Mouse (Mus musculus) brown adipose tissue, adult 24 weeks (tissue): ENCODE measurements around the gene Vps36. TPM values are rescaled to one million over a fixed set of nuclear protein-coding genes. Genes with fewer than 3 reads are reported as not detected.

ENCODE experiments used
- H3K27ac ChIP-seq: fragments of 200-500 bp; replicated peaks from 2 replicates; pipeline ENCODE4 v1.5.1; 2012; ENCODE audit warnings: low read depth, mild to moderate bottlenecking, low read length
- H3K4me1 ChIP-seq: fragments of 200-500 bp; 2 replicates; pipeline ENCODE4 v1.6.1; 2012; ENCODE audit warnings: low read length, mixed read lengths; ENCODE audit not compliant: control insufficient read depth, insufficient read depth, insufficient read length
- H3K4me3 ChIP-seq: fragments of 200-500 bp; 2 replicates; pipeline ENCODE4 v1.5.1; 2012; ENCODE audit warnings: low read depth, mild to moderate bottlenecking, low read length, moderate library complexity; ENCODE audit not compliant: insufficient read depth
- polyA plus RNA-seq: library from polyadenylated mRNA; stranded (reverse); fragments of >200 nt; gene quantifications from 2 replicates; pipeline ENCODE4 v1.2.4, GENCODE M21; 2012; ENCODE audit not compliant: missing spikeins, insufficient read depth, insufficient read length

Gene Vps36
- 27.1 and 35.2 TPM in 2 replicates for polyA plus RNA-seq

- Histone ChIP-seq H3K4me3 (peak within 1 kb of the TSS; percentile 94), H3K27ac (peak within 1 kb of the TSS; percentile 95), H3K4me1 (peaks cover 4% of the 10 kb centered on the region; the same call in 1 of the 2 replicates)
Measured at GRCm38 (mm10) chr8:22192660-22193431, at the start of gene Vps36. TSS of gene Vps36 (plus strand) at chr8:22192809.

DNA sequence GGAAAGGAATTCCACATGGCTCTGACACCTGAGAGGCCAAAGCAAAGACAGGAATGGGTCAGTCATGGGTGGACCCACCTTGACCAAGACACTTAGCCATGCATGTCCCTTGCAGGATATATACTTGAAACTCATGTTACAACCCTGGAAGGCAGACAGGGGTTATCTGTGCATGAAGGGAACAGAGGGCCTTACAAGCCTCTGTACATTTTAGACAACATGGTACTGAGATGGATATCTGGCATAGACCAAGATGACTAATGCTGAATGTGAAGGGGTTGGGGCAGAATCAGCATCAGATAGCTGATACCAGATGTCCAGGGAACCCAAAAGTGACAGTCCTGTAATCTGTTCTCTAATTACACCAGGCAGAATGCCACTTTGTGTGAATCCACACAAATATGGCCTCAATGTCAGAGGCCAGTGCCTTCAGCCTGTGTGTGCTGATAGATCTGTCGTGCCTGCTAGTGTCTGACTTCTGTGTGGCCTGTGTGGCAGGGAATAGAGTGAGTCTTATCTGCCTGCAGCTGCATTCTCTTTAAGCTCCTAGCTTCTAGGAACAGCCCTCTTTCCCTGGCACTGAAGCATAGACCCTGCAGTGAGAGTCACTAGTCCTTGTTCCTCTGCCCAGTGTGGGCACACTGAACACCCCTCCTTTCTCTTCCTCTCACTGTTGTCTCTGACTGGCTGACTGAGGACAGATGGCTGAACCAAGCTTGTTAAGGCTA is 48.7 kb upstream of the Vps36 start:
- no peaks in the 10 kb centered on the region for H3K4me1 ChIP-seq
- H3K4me3 ChIP-seq: no peak overlapping the region
- no peak overlapping the region for H3K27ac ChIP-seq

DNA sequence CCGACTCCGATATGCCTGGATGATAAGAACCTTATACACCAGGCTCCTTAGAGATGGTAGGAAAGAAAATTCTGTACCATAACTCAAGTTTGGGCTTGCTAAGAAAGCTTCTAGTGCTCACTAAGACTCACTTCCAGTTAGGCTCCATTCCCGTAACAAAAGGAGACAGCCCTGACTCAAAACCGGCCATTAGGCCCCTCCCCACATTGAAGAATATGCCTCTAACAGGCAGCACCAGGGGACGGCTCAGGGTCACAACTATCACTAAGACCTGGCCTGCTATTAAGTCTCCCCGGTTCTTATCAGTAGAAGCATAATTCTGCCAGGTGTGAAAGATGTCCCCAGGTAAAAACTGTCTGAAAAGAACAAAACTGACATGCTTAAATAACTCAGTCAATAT is 46.8 kb upstream of the Vps36 start:
- H3K4me1 ChIP-seq: no peaks in the 10 kb centered on the region
- no peak overlapping the region for H3K4me3 ChIP-seq
- no peak overlapping the region for H3K27ac ChIP-seq

- Histone ChIP-seq H3K27ac (no peak overlapping the region), H3K4me1 (no peaks in the 10 kb centered on the region), H3K4me3 (no peak overlapping the region)
Measured at GRCm38 (mm10) chr8:22147706-22148366, 44.8 kb upstream of the Vps36 start.

GRCm38 (mm10) chr8:22148367-22148740 is 44.3 kb upstream of the Vps36 start:
- Histone ChIP-seq H3K27ac (no peak overlapping the region), H3K4me3 (no peak overlapping the region), H3K4me1 (no peaks in the 10 kb centered on the region)

DNA sequence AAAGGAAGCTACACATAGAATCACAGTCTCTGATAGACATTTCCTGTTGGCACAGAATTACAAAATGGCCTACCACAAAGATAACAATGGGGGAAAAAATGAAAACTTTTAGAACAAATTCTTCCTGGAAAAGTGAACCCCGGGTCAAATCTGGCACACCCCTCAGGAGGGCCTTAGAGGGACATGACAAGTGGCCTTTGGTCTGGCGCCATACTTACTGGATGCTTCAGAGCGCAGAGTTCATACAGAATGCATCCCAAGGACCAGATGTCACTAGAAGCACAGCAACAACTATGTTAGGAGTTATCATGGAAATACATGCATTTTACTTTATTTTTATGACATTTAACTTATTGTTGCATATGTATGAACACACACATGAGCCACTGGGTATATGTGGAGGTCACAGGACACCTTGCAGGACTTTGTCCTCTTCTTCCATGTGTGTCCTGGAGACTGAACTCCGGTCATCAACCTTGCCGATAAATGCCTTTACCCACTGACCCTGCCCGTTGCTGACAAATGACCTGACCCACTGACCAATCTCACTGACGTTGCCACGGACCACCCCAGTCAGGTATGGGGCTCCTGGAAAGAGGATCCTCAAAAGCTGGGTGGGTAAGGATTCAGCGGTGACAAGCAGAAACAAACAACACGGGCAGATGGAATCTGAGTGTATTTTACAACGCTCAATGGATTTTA is 42.8 kb upstream of the Vps36 start:
- H3K4me3 ChIP-seq: no peak overlapping the region
- H3K27ac ChIP-seq: no peak overlapping the region
- no peaks in the 10 kb centered on the region for H3K4me1 ChIP-seq

DNA sequence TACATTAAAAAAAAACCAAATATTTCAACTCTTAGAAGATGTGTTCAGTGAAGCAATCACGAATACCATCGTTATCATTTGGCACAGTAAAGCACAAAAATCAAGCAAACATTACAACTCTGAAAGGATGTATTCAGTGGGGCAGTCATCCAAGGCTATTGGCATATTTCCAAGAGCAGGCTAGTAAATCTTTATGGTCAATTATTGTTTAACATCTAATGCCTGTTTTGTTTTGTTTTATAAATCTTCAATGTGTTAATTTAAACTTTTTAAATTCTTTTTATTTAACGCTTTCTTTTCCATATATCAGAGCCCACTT is 42.3 kb upstream of the Vps36 start:
- Histone ChIP-seq H3K27ac (no peak overlapping the region), H3K4me3 (no peak overlapping the region), H3K4me1 (no peaks in the 10 kb centered on the region)

DNA sequence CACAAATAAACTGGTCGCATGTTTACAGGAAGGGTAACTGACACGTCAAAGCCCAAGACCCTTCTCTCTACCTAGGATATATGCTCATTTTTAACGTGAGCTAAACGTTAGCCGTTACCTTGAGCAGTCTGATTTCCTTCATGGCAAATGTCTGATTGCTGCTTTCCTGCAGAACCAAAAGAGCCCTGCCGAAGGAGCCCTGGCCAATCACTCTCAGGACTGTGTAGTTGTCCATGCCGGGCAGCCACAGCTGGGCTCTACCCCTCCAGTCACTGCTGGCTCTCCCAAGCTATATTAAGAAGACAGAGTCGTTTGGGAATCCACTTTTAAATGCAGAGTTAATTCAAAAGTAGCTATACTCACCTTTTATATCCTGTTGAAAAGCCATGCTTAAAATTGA is 30.4 kb upstream of the Vps36 start:
- H3K4me3 ChIP-seq: no peak overlapping the region
- H3K4me1 ChIP-seq: no peaks in the 10 kb centered on the region
- no peak overlapping the region for H3K27ac ChIP-seq

- Histone ChIP-seq H3K4me1 (no peaks in the 10 kb centered on the region), H3K4me3 (no peak overlapping the region), H3K27ac (no peak overlapping the region)
Measured at GRCm38 (mm10) chr8:22164431-22164830, 28.2 kb upstream of the Vps36 start.

GRCm38 (mm10) chr8:22165251-22166079 is 27.1 kb upstream of the Vps36 start:
- peak overlapping the region; percentile 64 for H3K4me3 ChIP-seq
- no peak overlapping the region for H3K27ac ChIP-seq
- no peaks in the 10 kb centered on the region for H3K4me1 ChIP-seq

DNA sequence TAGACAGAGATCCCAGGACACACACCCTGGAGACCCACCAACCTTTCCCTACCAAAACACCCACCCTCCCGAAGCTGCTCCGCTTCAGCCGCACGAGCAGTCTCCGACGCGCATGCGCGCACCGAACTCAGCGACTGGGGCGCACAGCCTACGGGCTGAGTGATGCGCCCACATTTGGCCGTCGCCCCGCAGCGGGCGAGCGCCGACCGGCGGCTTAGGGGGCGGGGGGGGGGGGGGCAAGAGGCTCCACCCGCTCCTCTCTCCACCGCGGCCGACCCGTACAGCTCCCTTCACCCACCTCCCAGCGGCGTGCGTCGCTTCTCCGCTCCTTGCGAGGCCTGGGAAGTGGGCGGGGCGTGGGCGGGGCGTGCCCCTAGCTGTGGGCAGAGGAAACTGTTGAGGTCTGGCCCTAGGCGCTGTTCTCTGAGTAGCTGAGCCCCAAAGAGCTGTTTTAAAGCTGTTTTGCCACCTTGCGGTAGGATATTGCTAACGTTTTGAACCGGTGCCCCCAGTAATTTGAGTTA is 26.5 kb upstream of the Vps36 start, which contains the start of gene Nek3:
Gene Nek3, minus strand, starts transcription at position 356 of the 524 bp plus-strand sequence.
- Histone ChIP-seq H3K4me1 (no peaks in the 10 kb centered on the region), H3K27ac (no peak within 1 kb of the TSS), H3K4me3 (peak within 1 kb of the TSS; percentile 64)

GRCm38 (mm10) chr8:22169167-22169566 is 23.4 kb upstream of the Vps36 start:
- H3K4me3 ChIP-seq: no peak overlapping the region
- H3K4me1 ChIP-seq: no peaks in the 10 kb centered on the region
- no peak overlapping the region for H3K27ac ChIP-seq

- Histone ChIP-seq H3K27ac (no peak overlapping the region), H3K4me1 (no peaks in the 10 kb centered on the region), H3K4me3 (no peak overlapping the region)
Measured at GRCm38 (mm10) chr8:22175966-22176365, 16.6 kb upstream of the Vps36 start.

DNA sequence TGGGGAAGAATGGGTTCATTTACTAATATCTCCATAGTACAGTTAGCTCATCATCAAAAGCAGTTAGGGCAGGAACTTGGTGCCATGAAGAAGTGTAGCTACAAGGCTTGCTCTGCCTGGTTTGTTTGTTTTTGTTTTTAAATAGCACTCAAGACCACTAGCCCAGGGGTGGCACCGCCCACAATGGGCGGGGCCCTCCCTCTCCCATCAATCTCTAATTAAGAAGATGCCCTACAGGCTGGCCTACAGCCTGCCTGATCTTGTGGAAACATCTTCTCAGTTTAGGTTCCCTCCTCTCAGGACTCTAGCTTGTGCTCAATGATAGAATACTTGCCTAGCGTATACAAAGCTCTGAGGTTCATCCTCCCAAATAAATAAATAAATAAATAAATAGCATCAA is 7.7 kb upstream of the Vps36 start:
- Histone ChIP-seq H3K4me1 (no peaks in the 10 kb centered on the region; the same call in 1 of the 2 replicates), H3K4me3 (no peak overlapping the region), H3K27ac (no peak overlapping the region)
